Mouse (Mus musculus): Measurements from ENCODE around the gene Jak1.
A peak's percentile ranks its signal among the peaks of the same experiment; 100 is the strongest.

Jak1 gene

GRCm38 (mm10) chr4:101275881-101276280 lies 10.8 kb upstream of the Jak1 start:
- DNase-seq: no peak

DNA sequence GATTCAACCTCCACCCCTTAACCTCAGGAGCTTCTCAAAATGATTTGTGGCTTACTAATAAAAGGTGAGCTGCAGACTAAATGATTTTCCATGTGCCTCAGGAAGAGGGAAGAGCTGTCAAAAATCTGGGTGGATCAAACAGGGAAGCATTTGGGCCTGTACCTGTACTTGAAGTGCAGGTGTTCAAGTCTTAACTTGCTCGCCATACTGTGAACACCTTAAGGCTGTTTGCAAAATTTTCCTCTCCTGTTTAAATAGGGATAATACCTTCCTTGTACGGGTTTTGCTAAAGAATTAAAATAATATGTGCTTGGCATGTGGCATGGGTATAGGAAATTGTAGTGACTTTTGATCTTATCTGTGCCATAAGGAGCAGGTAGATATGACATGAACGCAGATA lies 5.7 kb upstream of the Jak1 start:
- no peak for DNase-seq

DNA sequence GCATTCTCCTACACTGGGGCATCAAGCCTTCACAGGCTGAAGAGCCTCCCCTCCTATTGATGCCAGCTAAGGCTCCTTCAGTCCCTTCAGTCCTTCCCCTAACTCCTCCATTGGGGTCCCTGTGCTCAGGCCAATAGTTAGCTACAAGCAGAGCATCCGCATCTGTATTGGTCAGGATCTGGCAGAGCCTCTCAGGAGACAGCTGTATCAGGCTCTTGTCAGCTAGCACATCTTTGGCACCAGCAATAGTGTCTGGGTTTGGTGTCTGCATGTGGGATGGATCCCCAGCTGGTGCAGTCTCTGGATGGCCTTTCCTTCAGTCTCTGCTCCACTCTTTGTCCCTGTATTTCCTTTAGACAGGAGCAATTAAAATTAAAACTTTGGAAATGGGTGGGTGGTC lies 3.4 kb upstream of the Jak1 start:
- DNase-seq: peak; percentile 39

DNA sequence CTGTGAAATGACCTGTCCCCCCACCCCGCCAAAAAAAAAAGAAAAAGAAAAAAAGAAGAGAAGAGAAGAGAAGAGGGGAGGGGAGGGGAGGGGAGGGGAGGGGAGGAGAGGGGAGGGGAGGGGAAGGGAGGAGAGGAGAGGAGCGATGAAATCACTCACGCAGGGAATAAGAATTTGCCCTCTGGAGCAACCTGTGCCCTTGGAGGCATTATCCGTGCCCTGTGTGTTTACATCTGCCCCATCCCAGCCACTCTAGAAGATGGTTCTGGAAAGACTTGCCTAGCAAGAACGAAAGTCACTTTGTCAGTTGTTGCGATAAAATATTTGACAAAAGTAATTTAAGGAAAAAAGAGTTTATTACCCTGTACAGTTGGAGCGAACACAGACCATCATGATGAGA lies 441 bp upstream of the Jak1 start:
- DNase-seq: no peak

DNA sequence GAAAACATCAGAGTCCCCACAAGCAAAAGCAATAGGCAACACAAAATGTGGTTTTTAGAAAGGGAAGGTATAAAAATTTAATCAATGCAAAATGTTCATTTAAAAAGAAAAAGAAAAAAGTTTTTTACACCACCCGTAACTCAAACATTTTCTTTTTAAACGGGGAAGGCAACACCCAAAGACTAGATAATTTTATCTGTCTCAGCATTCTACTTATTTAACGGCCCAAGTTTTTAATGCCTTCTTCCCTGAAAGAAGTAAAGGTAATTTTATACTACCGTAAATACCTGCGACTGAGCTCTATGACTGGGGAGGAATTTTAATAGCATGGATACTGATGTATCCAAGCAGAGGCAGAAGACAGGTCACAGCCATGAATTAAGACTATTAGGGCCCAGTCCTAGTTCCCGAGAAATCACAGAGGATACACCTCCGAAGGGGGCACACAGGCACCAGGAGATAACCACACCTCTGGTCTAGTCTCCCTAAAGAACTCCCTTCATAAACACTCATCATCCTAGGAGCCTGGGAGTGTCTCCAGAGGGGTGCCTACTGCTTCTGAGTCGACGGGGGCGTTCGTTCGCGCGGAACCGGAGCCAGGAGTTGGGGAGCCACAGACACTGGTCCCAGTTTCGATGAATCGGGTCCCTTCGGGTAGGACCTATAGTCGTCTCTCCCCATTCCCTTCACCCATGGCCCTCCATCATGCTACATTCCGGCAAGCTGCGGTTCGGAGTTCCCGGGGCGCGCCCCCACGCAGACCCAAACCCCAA lies 928 bp downstream of the Jak1 start:
- DNase-seq: peak; percentile 32

- no peak for DNase-seq
Measured at GRCm38 (mm10) chr4:101261596-101261995, 3.5 kb downstream of the Jak1 start.

- DNase-seq: no peak
Measured at GRCm38 (mm10) chr4:101260744-101261291, 4.3 kb downstream of the Jak1 start.

- no peak for DNase-seq
Measured at GRCm38 (mm10) chr4:101256526-101257210, 8.4 kb downstream of the Jak1 start.

- DNase-seq: no peak
Measured at GRCm38 (mm10) chr4:101254606-101255349, 10.3 kb downstream of the Jak1 start.

DNA sequence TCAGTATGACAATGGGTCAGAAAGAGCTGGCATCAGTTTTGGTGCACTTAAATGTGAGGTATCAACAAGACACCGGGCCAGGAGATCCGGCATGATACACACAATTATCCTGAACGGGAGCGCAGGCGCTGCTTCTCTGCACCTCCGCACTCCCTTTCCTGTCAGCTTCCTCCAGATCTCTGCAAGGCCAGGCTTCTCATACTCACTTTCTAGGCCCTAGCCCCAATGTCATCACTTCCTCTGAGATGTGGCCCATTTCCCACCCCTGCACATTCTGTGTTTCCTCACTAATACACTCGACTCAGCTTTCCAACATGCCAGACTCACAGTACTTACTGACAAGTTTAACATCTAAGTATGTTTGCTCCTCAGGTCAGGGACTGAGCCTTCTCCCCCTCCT lies 11.1 kb downstream of the Jak1 start:
- DNase-seq: no peak

- DNase-seq: no peak
Measured at GRCm38 (mm10) chr4:101252781-101253622, 12.1 kb downstream of the Jak1 start.

GRCm38 (mm10) chr4:101252016-101252415 lies 13.1 kb downstream of the Jak1 start:
- no peak for DNase-seq

GRCm38 (mm10) chr4:101249977-101250743 lies 14.9 kb downstream of the Jak1 start:
- no peak for DNase-seq

DNA sequence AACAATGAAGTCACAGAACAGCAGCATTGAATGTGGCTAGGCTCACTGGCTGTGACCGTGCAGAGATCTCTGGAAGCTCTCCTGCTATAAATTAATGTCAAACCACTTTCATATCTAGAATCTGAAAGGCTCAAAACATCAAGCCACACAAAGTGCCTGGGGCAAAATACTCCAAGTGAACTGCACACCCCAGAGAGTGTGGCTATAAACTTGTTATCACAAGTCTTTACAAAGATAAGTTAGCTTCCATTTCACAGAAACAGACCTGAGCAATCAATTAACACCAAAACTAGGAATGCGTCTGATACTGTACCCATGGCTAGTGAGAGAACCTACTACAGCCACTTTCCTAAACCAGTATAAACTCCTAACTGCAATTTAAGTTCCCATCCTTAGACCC lies 17.7 kb downstream of the Jak1 start:
- DNase-seq: no peak

DNA sequence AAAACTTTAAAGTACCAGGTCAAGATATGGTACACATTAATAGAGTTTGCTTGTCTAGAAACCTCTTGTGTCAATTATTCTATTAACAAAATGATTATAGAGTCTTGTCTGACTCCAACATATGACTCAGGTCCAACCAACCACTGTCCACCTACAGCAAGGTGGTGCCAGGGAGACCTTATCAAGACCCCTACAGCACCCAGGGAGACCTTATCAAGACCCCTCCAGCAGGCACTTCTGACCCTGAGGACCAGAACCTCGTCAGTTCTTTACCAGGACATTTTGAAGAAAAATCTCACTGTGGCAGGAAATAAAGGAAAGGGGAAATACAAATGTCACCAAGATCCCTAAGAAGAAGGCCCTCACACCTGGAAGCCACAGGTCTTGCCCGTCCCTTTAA lies 18.5 kb downstream of the Jak1 start:
- DNase-seq: no peak

DNA sequence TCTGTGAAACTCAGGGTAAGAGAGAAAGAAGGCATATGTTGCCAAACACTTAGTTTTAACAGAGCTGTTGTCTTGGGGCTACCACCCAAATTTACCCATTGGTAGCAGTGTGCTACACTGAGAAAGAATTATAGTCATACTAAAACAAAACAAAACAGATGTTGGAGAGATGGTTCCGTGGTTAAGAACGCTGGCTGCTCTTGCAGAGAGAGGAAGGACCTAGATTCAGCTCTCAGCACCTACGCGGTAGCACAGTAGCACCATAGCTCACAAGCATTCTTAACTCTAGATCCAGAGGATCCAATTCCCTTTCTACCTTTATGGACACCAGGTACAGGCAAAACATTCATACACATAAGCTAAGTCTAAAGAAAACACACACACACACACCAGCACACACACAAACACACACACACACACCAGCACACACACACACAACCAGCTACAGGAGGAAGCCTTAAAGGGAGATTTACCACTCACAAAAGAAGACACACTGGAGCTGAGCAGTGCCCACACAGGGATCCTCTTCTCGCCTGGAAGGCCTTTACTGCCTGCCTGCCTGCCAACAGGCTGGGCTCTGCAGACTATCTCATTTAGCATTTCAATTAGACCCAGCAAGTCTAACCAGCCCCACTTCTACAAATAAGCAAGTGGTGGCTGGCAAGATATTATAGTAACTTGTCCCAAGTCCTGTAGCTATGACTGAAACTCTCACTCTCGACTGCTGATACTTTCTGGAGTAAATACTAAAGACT lies 20.6 kb downstream of the Jak1 start:
- no peak for DNase-seq

DNA sequence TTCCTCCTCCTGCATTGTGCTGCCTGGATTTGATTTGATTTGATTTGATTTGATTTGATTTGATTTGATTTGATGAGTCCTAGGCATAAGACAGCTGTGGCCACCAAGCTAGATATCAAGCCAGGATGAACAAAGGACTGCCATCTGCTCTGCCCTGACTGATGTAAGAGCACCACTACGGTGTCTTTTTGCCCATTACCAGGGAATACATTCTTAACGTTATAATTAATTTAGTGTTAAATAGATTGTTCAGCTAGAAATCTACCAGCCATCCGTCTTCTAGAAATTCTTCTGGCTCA lies 24.3 kb downstream of the Jak1 start:
- no peak for DNase-seq

- DNase-seq: no peak
Measured at GRCm38 (mm10) chr4:101240163-101240874, 24.8 kb downstream of the Jak1 start.

- no peak for DNase-seq
Measured at GRCm38 (mm10) chr4:101239313-101240162, 25.5 kb downstream of the Jak1 start.

GRCm38 (mm10) chr4:101238589-101238988 lies 26.5 kb downstream of the Jak1 start:
- DNase-seq: no peak
